21 mouse cellular contexts compared by ENCODE assay signal in the genomic region with DNA sequence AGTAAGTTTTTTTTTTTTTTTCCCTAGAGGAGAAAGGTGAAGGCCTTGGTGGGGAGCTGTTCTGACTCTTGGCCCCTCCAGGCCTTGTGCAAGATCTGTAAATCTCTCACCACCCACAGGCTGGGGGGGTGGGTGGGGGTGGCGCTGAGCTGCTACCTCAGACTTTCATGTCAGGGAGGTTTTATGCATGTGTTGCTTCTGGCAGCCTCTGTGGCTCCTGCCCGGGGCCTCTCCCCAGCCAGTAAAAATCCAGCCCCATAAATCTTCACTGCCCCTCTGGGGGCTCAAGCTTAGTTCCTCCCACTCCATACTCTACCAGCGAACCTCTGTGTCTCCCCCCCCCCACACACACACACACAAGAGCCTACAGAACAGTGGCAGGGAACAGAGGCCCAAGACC. TPM values are rescaled to one million over a fixed set of nuclear protein-coding genes. Genes with fewer than 3 reads are reported as not detected.
DNase-seq lines count a peak whose midpoint lies in the region; ATAC-seq and TF ChIP-seq lines count a peak whose summit lies in the region.
"Had no signal": no experiment of that assay in that cellular context is flagged by ENCODE, and none has a peak within 500 bp of the region (broad histone marks: within the 10 kb centered on the region; RNA-seq: fewer than 3 reads in every experiment).

No protein-coding gene starts in this region.

- peak overlapping the region; percentile 19 for H3K27ac ChIP-seq in kidney, embryonic 15.5 days
- peak overlapping the region; percentile 66; the same call in 1 of the 2 replicates for H3K27ac ChIP-seq in limb, embryonic 12.5 days
- no peak overlapping the region for H3K27ac ChIP-seq in liver, postnatal 0 days (ENCODE audit: low read depth)
- H3K27ac ChIP-seq: embryonic facial prominence, embryonic 10.5 days; gastrocnemius, adult 2 months; hindbrain, embryonic 12.5 days; layer of hippocampus, adult 2 months; macrophage; midbrain, embryonic 15.5 days had no signal

- TF ChIP-seq CTCF in liver, postnatal 0 days (IDR thresholded peaks at IDR 0.05; ENCODE audit: low read depth), result no peak

- peaks cover 45% of the 10 kb centered on the region for H3K27me3 ChIP-seq in kidney, embryonic 15.5 days
- peaks cover 23% of the 10 kb centered on the region for H3K27me3 ChIP-seq in limb, embryonic 12.5 days
- 0 out of 2 replicates have a peak, but pooled peaks cover 21% of the 10 kb centered on the region for H3K27me3 ChIP-seq in liver, postnatal 0 days (ENCODE audit: insufficient read depth, low read length)

- H3K9me3 ChIP-seq in kidney, embryonic 15.5 days (replicated peaks), result no peaks in the 10 kb centered on the region
- no peaks in the 10 kb centered on the region for H3K9me3 ChIP-seq in limb, embryonic 12.5 days
- no peaks in the 10 kb centered on the region for H3K9me3 ChIP-seq in liver, postnatal 0 days (ENCODE audit: low read length)
- H3K9me3 ChIP-seq: embryonic facial prominence, embryonic 10.5 days; hindbrain, embryonic 12.5 days; midbrain, embryonic 15.5 days had no signal

- H3K4me2 ChIP-seq in kidney, embryonic 15.5 days, result no peak overlapping the region
- H3K4me2 ChIP-seq in limb, embryonic 12.5 days, result peak overlapping the region; percentile 41
- no peak overlapping the region for H3K4me2 ChIP-seq in liver, postnatal 0 days (ENCODE audit: low read depth, low read length)
- H3K4me2 ChIP-seq: hindbrain, embryonic 12.5 days; midbrain, embryonic 15.5 days had no signal

- H3K9ac ChIP-seq in kidney, embryonic 15.5 days, result no peak overlapping the region
- peak overlapping the region; percentile 40; the same call in 1 of the 2 replicates for H3K9ac ChIP-seq in limb, embryonic 12.5 days (replicated peaks)
- no peak overlapping the region for H3K9ac ChIP-seq in liver, postnatal 0 days (replicated peaks)
- H3K9ac ChIP-seq: forebrain, postnatal 0 days; hindbrain, embryonic 12.5 days; midbrain, embryonic 15.5 days had no signal

- no peak for DNase-seq in kidney, postnatal 10 days
- DNase-seq in thymus, postnatal 25 days, result peak; percentile 31
- DNase-seq in thymus, postnatal 10 days (ENCODE audit: low spot score in 2 of 2), result no peak
- DNase-seq in liver, postnatal 0 days, result no peak
- DNase-seq in liver, result no peak
- DNase-seq: cerebellum, adult 11 months; forebrain, postnatal 0 days; gastrocnemius, adult 2 months; kidney, adult 2 months; kidney, postnatal 25 days; right cerebral cortex, postnatal 14 days had no signal

- no peak overlapping the region for H3K4me3 ChIP-seq in kidney, embryonic 15.5 days (replicated peaks)
- H3K4me3 ChIP-seq in limb, embryonic 12.5 days (replicated peaks), result no peak overlapping the region
- H3K4me3 ChIP-seq in liver, postnatal 0 days (ENCODE audit: low read depth, low read length), result no peak overlapping the region
- H3K4me3 ChIP-seq: embryonic facial prominence, embryonic 10.5 days; gastrocnemius, adult 2 months; hindbrain, embryonic 12.5 days; layer of hippocampus, adult 2 months; midbrain, embryonic 15.5 days had no signal

- no peak for ATAC-seq in kidney, embryonic 15.5 days (replicated peaks; ENCODE audit: low FRiP score)
- peak; percentile 24; the same call in 1 of the 2 replicates for ATAC-seq in limb, embryonic 12.5 days (ENCODE audit: insufficient number of reproducible peaks, insufficient read depth, low FRiP score, low TSS enrichment, low read depth)
- ATAC-seq in liver, postnatal 0 days, result no peak
- ATAC-seq: forebrain, postnatal 0 days; lung, postnatal 0 days; midbrain, embryonic 15.5 days had no signal

- no peaks in the 10 kb centered on the region for H3K36me3 ChIP-seq in kidney, embryonic 15.5 days
- H3K36me3 ChIP-seq in limb, embryonic 12.5 days, result no peaks in the 10 kb centered on the region
- H3K36me3 ChIP-seq in liver, postnatal 0 days (replicated peaks; ENCODE audit: insufficient read depth, low read length), result no peaks in the 10 kb centered on the region
- H3K36me3 ChIP-seq: embryonic facial prominence, embryonic 10.5 days; hindbrain, embryonic 12.5 days; midbrain, embryonic 15.5 days had no signal

- TF ChIP-seq EP300 in liver, postnatal 0 days (IDR thresholded peaks at IDR 0.05; ENCODE audit: low read depth), result no peak

- peaks cover 39% of the 10 kb centered on the region for H3K4me1 ChIP-seq in kidney, embryonic 15.5 days
- H3K4me1 ChIP-seq in limb, embryonic 12.5 days (replicated peaks), result peaks cover 46% of the 10 kb centered on the region
- peaks cover 11% of the 10 kb centered on the region for H3K4me1 ChIP-seq in liver, postnatal 0 days (ENCODE audit: insufficient read depth)

- WGBS in kidney, embryonic 15.5 days, result 8% methylated on average over 3 of the region's 3 CpGs
- 0% methylated on average over 3 of the region's 3 CpGs for WGBS in limb, embryonic 12.5 days
- 55% methylated on average over 3 of the region's 3 CpGs for WGBS in liver, postnatal 0 days (ENCODE audit: insufficient replicate concordance)

RNA-seq across cellular contexts. Expression of a gene that starts 3.7 kb away (rescaled TPM):
- polyA plus RNA-seq in kidney, embryonic 15.5 days (2015; fragmentation: Nextera tagmentation; extraction: Ambion mirVana), result 19.9 and 22.7 TPM in 2 replicates
- polyA plus RNA-seq in limb, embryonic 12.5 days (2016; fragmentation: Nextera tagmentation; extraction: Ambion mirVana), result 13.7 and 17.8 TPM in 2 replicates
- 6.8 and 7.1 TPM in 2 replicates for polyA plus RNA-seq in liver, postnatal 0 days (2015; fragmentation: Nextera tagmentation; extraction: Ambion mirVana)

RNA-seq across cellular contexts. Expression of a gene that starts 26.7 kb away (rescaled TPM):
- polyA plus RNA-seq in kidney, embryonic 15.5 days (2015; fragmentation: Nextera tagmentation; extraction: Ambion mirVana), result 1.4 and 1.5 TPM in 2 replicates
- 6.5 and 7.7 TPM in 2 replicates for polyA plus RNA-seq in limb, embryonic 12.5 days (2016; fragmentation: Nextera tagmentation; extraction: Ambion mirVana)
- polyA plus RNA-seq in liver, postnatal 0 days (2015; fragmentation: Nextera tagmentation; extraction: Ambion mirVana), result 0.06 and 0.07 TPM in 2 replicates
- polyA plus RNA-seq: heart, embryonic 14.5 days; liver, embryonic 16.5 days; macrophage; midbrain, embryonic 15.5 days had no signal

RNA-seq across cellular contexts. Expression of a gene that starts 42.7 kb away (rescaled TPM):
- 34.3 and 42.6 TPM in 2 replicates for polyA plus RNA-seq in kidney, embryonic 15.5 days (2015; fragmentation: Nextera tagmentation; extraction: Ambion mirVana)
- 18.4 and 19.7 TPM in 2 replicates for polyA plus RNA-seq in limb, embryonic 12.5 days (2016; fragmentation: Nextera tagmentation; extraction: Ambion mirVana)
- polyA plus RNA-seq in liver, postnatal 0 days (2015; fragmentation: Nextera tagmentation; extraction: Ambion mirVana), result 271 and 273 TPM in 2 replicates

RNA-seq across cellular contexts. Expression of a gene that starts 43.3 kb away (rescaled TPM):
- polyA plus RNA-seq in kidney, embryonic 15.5 days (2015; fragmentation: Nextera tagmentation; extraction: Ambion mirVana), result 38.2 and 38.8 TPM in 2 replicates
- 32.4 and 35.1 TPM in 2 replicates for polyA plus RNA-seq in limb, embryonic 12.5 days (2016; fragmentation: Nextera tagmentation; extraction: Ambion mirVana)
- polyA plus RNA-seq in liver, postnatal 0 days (2015; fragmentation: Nextera tagmentation; extraction: Ambion mirVana), result 20.6 and 21.2 TPM in 2 replicates

RNA-seq across cellular contexts. Expression of a gene that starts 54.7 kb away (rescaled TPM):
- 1.0 and 1.5 TPM in 2 replicates for polyA plus RNA-seq in kidney, embryonic 15.5 days (2015; fragmentation: Nextera tagmentation; extraction: Ambion mirVana)
- 1.0 TPM in 2 replicates for polyA plus RNA-seq in limb, embryonic 12.5 days (2016; fragmentation: Nextera tagmentation; extraction: Ambion mirVana)
- polyA plus RNA-seq in liver, postnatal 0 days (2015; fragmentation: Nextera tagmentation; extraction: Ambion mirVana), result 0.65 and 0.73 TPM in 2 replicates
